Mouse (Mus musculus): ENCODE measurements around the gene Nfe2l2.

DNA sequence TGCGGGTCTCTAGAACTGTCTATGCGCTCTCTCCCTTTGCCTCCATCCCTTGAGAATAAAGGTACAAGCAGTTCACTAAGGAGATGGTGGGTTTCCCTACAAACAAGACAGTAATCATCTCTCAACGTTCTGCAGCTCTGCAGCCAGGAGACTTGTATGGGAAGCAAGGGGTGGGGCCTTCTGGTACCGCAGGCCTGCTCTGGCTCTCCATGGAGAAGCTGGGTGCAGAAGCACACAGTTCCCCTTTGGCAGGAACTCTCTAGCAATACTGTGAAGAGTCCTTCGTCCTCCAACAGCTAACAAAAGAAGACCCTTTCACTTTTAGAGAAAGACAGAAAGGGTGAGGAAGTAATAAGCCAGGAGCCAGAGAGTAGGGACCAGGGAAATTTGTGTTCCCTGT, 8.1 kb downstream of the Nfe2l2 start:
- TF ChIP-seq CTCF (IDR thresholded peaks at IDR 0.05; ENCODE audit: extremely low read depth, insufficient read depth, low read length), result no peak
- TF ChIP-seq POLR2A (IDR thresholded peaks at IDR 0.05; ENCODE audit: extremely low read depth, insufficient read depth, low read length), result no peak
